Mouse (Mus musculus): Measurements from ENCODE around the gene Cacna2d2.

- no peak for TF ChIP-seq CTCF (IDR thresholded peaks at IDR 0.05; ENCODE audit: borderline replicate concordance, insufficient read depth, low read length)
- TF ChIP-seq POLR2A (IDR thresholded peaks at IDR 0.05; ENCODE audit: low read depth, low read length) = no peak
Observed at GRCm38 (mm10) chr9:107566855-107567254, 167.4 kb downstream of the Cacna2d2 start.

Data from embryonic fibroblast, embryonic 13.5 days (primary cell).